Mouse (Mus musculus) frontal cortex, postnatal 14 days (tissue): Measurements from ENCODE around the gene Dlg2.

Experiments used
- DNase-seq, 2 experiments: peaks; one replicate each; pipeline ENCODE4 v3.0.0; 2022; ENCODE audit warnings: low spot score in 2 of 2

Gene Dlg2

DNA sequence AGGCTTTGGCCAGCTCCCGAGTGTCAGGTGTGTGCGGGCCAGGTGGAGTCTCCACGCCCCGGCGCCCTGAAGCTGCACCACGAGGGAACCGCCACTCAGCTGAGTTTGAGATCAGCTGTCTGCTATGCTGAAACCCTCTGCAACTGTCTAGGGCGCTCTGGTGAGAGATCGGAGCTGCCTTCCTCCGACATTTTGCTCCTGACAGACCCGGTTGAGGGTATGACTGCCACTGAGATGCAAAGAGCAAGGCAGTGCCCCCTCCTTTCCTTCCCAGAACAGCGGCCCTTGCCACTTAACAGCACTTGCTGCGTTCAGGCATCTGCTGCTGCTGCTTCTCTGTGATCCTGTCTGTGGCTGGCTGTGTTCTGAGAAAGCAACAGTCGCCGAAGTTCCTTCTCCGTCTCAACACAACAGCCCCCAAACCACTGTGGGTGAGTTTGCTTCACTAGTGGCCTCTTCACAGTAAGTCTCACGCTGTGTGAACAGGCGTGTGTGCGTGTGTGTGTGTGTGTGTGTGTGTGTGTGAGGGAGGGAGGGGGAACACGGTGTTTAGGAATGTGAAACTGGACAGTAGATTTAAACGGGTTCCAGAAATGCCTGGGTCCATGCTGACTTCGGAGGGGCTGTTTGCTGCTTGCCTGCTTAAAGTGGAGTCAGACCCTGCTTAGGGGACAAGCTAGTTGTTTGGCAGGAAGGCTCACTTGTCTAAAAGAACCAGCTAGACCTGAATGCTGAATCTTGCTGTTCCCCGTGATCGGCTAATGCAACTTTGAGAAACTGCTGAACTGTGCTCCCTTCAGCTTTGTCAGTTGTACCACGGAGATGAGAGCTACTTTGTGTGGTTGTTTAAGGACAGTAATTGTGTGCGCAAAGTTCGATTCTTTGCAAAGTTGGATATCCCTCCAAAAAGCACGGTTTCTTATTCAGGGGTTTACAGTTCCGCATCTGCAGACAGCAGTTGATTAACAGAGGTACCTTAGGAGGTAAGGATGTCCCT is 1704.4 kb downstream of the Dlg2 start:
- no peak for DNase-seq

- DNase-seq: no peak
Observed at GRCm38 (mm10) chr7:92181959-92182612, 1705.6 kb downstream of the Dlg2 start.

GRCm38 (mm10) chr7:92184371-92185059 is 1708.0 kb downstream of the Dlg2 start:
- DNase-seq: no peak

DNA sequence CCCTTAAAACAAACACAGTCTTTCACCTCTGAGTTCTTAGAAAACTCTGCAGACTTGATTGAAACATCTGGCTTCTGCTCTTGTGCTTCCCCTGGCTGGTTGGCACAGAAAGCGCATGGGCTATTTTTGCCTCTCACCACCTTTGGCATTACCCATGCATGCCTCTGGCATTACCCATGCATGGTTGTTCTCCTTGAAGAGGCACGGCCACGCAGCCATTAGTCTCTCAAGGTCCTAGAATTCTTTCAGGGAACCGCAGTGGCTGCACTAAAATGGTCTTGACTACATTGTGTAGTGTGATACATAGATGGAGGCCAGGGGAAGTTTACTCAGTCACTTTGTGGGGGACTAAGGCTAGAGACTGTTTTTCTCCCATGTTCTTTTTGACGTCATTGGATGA is 1709.9 kb downstream of the Dlg2 start:
- DNase-seq: no peak

GRCm38 (mm10) chr7:92189149-92189548 is 1712.7 kb downstream of the Dlg2 start:
- no peak for DNase-seq

DNA sequence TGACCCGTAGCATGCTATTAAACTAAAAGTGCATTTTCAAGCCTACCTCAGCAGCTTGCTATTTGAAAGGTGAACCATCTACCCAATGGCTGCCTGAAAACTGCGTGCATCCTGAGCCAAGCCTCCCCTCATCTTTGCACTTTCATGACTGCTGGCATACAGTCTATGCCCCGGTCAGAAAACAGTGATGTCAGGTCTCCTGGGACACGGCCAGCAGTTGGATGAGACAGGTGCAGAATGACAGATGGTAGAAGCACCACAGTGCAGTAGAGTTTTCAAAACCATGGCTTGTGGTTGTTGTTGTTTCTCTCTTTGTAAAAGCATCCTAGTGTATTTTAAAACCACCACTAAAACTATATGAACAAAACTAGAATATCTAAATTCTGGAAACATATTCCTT is 1719.5 kb downstream of the Dlg2 start:
- no peak for DNase-seq

DNA sequence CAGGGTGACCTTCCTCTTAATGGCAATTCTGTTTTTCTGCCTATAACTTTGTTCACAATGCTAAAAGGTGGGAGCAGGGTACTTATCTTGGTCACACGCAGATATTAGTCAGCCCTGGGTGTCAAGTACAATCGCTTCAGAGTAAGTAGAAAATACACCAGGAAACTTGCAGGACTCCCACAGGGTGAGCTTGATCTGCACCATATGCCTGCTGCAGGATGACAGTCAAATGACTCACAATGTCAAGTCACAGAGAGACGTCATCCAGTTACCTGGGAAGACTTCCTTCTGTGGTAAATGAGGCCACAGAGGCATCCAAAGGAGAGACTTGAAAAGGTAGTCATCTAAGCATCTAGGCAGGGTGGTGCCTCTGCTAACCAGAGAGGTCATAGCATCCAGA is 1721.1 kb downstream of the Dlg2 start:
- no peak for DNase-seq

DNA sequence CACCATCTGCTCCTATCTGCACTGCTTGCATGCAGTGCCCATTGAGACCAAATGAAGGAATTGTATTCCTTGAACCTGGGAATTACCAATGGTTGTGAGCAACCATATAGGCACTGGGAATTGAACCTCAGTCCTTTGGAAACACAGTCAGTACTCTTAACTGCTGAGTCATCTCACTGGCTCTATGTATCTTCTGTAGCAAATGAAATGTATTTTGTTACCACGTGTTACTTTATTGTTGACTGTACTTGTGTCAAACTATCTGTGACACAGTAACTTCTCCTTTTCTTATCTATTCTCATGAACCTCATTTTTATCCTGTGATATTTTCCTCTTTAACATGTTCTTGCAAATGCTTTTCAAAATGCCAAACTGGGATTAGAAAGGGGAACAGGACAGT is 1722.7 kb downstream of the Dlg2 start:
- no peak for DNase-seq

- DNase-seq: no peak
Observed at GRCm38 (mm10) chr7:92210701-92211100, 1734.2 kb downstream of the Dlg2 start.

GRCm38 (mm10) chr7:92213751-92214150 is 1737.3 kb downstream of the Dlg2 start:
- no peak for DNase-seq

DNA sequence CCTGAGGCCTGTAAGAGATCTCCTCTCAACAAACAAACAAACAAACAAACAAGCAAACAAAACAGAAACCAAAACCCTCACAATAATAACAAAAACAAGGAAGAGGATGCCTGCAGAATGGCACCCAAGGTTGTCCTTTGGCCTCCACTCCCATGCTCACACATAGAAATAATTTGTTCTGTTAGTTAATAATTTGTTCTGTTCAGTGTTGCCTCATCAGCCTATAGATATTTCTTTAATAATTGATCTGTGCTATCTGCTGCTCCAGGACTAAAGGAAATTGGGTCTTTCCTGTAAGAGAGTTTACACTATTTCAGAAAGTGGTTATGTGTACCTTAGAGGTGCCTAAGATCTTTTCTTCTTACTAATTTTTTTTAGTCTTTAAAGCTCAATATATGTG is 1741.7 kb downstream of the Dlg2 start:
- DNase-seq: no peak

- no peak for DNase-seq
Observed at GRCm38 (mm10) chr7:92220619-92221018, 1744.1 kb downstream of the Dlg2 start.

- DNase-seq: peak in 1 of 2 experiments; percentile 16
Observed at GRCm38 (mm10) chr7:92234476-92235202, 1758.2 kb downstream of the Dlg2 start.

DNA sequence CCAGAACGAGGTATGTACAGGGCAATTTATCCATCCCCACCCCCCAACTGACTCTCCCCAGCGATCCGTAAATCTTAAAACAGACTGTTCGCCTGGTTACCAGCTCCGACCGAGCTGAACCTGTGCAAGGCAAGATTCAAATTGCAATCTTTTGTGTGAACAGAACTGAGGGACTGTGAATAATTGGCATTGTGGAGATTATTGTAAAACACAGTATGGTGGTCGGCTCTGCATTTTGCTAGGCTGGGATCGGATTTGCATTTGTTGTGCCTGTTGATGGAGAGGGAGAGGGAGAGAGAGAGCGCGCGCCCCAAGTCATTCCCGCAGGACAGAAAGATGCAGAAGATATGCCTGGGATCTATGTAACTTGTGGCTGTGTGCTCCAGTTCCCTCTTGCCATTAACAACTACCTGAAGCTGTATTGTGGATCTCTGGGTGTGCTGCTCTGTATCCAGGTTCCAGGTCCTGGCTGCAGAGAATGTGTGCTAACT is 1759.1 kb downstream of the Dlg2 start:
- DNase-seq: no peak

DNA sequence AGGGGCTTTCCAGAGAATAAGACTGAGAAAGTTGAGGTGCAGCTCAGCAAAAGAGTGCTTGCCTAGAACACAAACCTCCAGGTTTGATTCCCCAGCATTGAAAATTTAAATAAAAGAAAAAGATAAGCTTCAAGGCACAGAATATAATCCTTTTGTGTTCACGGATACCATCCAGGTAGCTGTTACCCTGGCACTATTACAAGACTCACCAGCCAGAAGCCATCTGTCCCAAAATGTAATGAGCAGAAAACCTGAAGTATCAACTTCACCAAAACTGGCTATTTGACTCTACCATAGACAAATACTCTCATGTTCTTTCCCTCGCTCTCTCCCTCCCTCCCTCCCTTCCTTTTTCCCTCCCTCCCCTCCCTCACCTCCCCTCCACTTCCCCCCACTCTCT is 1764.4 kb downstream of the Dlg2 start:
- no peak for DNase-seq

DNA sequence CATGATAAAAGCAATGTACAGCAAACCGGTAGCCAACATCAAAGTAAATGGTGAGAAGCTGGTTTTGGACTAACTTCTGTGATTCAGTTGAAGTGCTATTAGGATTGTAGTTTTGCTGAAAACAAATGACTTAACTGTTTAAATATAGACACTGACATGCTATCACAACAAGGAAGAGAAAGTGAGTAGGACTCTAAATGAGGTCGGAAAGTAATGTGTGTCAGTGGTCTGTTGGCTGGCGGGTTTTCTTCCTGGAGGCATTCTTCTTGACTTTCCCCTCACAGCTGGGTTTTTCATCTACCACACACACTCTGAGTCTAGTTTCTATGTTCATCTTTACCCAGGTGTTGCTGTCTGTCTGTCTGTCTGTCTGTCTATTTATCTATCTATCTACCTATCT is 1771.1 kb downstream of the Dlg2 start:
- DNase-seq: no peak

- DNase-seq: no peak
Observed at GRCm38 (mm10) chr7:92248619-92249018, 1772.1 kb downstream of the Dlg2 start.

- DNase-seq: no peak
Observed at GRCm38 (mm10) chr7:92258148-92258547, 1781.7 kb downstream of the Dlg2 start.

DNA sequence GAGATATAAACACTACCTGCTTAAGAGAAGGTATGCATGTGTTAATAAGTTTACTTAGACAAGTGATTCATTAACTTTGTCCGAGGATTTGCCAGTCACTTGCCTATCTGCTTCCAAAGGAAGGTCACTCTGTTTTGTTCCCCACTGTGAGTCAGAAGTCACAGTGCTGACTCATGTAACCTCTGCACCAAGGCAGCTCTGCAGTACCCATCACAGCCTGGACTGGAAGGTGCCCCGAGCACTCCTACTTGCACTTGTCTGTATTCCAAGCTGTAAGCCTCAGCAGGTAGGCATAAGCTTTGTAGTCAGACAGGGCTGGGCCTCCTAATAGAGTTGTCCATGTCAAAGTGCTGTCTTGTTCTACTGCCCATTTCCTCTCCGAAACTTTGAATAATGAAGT is 1782.2 kb downstream of the Dlg2 start:
- DNase-seq: no peak

DNA sequence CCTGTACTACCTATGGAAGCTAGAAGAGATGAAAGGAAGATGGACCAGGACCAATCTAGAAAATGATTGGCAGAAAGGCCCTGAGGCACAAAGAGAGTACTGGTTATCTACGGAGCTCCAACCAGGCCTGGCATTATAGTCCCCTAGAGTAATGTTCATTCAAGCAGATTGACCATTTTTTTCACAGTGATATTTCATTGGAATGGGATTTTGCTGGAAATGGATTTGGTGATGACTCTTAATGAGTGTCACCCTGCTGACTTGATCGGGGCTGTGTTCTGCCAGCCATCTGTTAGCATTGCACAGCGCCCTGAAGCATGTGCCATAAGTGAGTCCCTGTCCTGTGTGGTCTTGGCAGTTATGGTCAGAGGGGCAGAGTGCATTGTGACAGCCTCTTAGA is 1787.9 kb downstream of the Dlg2 start:
- DNase-seq: no peak

DNA sequence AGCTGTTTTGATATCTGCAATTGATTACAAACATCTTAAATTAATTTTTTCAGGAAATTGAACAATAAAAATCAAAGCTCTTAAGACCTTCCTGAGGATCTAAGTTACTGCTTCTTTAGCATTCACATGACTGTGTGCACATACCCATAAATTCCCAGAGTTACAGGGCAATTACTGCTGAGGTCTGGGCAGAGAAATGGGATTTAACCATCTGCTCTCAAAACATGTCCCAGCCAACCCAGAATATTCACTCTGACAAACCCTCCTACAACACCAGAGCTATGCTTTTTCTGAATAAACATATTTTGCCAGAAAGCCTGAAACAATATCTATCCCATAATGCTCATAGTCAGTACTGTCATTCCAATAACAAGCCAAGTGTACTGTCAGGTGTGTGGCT is 1788.5 kb downstream of the Dlg2 start:
- DNase-seq: no peak

- no peak for DNase-seq
Observed at GRCm38 (mm10) chr7:92275353-92275752, 1798.9 kb downstream of the Dlg2 start.
